Mouse (Mus musculus) thymus, adult 2 months (tissue): ENCODE data around the gene Fpgs. TPM values are rescaled to one million over a fixed set of nuclear protein-coding genes. Genes with fewer than 3 reads are reported as not detected.

Experiments
- DNase-seq: peaks from one replicate; pipeline ENCODE4 v3.0.0; 2021
- H3K27ac ChIP-seq: fragments of 200-500 bp; 2 replicates; pipeline ENCODE4 v1.5.1; 2012; ENCODE audit warnings: low read length, control low read depth; ENCODE audit not compliant: control insufficient read depth, insufficient read depth
- H3K27me3 ChIP-seq: fragments of 200-500 bp; 2 replicates; pipeline ENCODE4 v1.6.1; 2012; ENCODE audit warnings: mild to moderate bottlenecking, low read length, moderate library complexity, mixed read lengths; ENCODE audit not compliant: control insufficient read depth, insufficient read depth
- H3K36me3 ChIP-seq: fragments of 200-500 bp; 2 replicates; pipeline ENCODE4 v1.6.1; 2012; ENCODE audit warnings: mild to moderate bottlenecking, low read length, moderate library complexity; ENCODE audit not compliant: control insufficient read depth, insufficient read depth
- H3K4me1 ChIP-seq: fragments of 200-500 bp; replicated peaks from 2 replicates; pipeline ENCODE4 v1.6.1; 2012; ENCODE audit warnings: low read length; ENCODE audit not compliant: control insufficient read depth, insufficient read depth
- H3K4me3 ChIP-seq: fragments of 200-500 bp; 2 replicates; pipeline ENCODE4 v1.5.1; 2012; ENCODE audit warnings: mild to moderate bottlenecking, low read length, control low read depth, moderate library complexity; ENCODE audit not compliant: control insufficient read depth, insufficient read depth
- CTCF ChIP-seq: fragments of 200-500 bp; IDR thresholded peaks from 2 replicates; pipeline ENCODE4 v1.5.1; 2012; ENCODE audit warnings: mild to moderate bottlenecking, control low read depth, low read length, moderate library complexity, borderline replicate concordance; ENCODE audit not compliant: control insufficient read depth, poor library complexity, insufficient read depth; ENCODE audit errors: extremely low read depth
- POLR2A ChIP-seq: fragments of 200-500 bp; IDR thresholded peaks from 2 replicates; pipeline ENCODE4 v1.6.1; 2012; ENCODE audit warnings: mild to moderate bottlenecking, low read length, control low read depth, moderate library complexity; ENCODE audit not compliant: control insufficient read depth, poor library complexity, insufficient read depth; ENCODE audit errors: extremely low read depth
- WGBS: fragments of 180-500 bp; shearing (Covaris S2); methylation state at CpG from one replicate; pipeline ENCODE4 v1.1.7; 2018; 5-methylcytosine and 5-hydroxymethylcytosine counted together
- polyA plus RNA-seq: library from polyadenylated mRNA; depleted of rRNA; stranded (reverse); fragments of >200 nt; gene quantifications from 2 replicates; pipeline ENCODE4 v1.2.3, GENCODE M21; 2012

Fpgs gene
- polyA plus RNA-seq, 1 experiment, result 61.8 TPM

- Histone ChIP-seq H3K4me1 (no peaks in the 10 kb centered on the region), H3K4me3 (no peak overlapping the region), H3K36me3 (peaks cover 44% of the 10 kb centered on the region), H3K27ac (no peak overlapping the region), H3K27me3 (no peaks in the 10 kb centered on the region)
- no peak for DNase-seq
- TF ChIP-seq POLR2A (no peak), CTCF (no peak)
- WGBS, result 90% methylated on average over 15 of the region's 15 CpGs
These were observed 40.5 kb upstream of the Fpgs start for GRCm38 (mm10) chr2:32744272-32744982.

GRCm38 (mm10) chr2:32742173-32742531 is 38.2 kb upstream of the Fpgs start:
- 92% methylated on average over 18 of the region's 18 CpGs for WGBS
- DNase-seq, result no peak
- no peaks in the 10 kb centered on the region for H3K4me1 ChIP-seq
- TF ChIP-seq CTCF, result no peak
- no peak for TF ChIP-seq POLR2A
- no peak overlapping the region for H3K27ac ChIP-seq
- no peaks in the 10 kb centered on the region for H3K27me3 ChIP-seq
- H3K36me3 ChIP-seq, result peaks cover 33% of the 10 kb centered on the region
- H3K4me3 ChIP-seq, result no peak overlapping the region

DNA sequence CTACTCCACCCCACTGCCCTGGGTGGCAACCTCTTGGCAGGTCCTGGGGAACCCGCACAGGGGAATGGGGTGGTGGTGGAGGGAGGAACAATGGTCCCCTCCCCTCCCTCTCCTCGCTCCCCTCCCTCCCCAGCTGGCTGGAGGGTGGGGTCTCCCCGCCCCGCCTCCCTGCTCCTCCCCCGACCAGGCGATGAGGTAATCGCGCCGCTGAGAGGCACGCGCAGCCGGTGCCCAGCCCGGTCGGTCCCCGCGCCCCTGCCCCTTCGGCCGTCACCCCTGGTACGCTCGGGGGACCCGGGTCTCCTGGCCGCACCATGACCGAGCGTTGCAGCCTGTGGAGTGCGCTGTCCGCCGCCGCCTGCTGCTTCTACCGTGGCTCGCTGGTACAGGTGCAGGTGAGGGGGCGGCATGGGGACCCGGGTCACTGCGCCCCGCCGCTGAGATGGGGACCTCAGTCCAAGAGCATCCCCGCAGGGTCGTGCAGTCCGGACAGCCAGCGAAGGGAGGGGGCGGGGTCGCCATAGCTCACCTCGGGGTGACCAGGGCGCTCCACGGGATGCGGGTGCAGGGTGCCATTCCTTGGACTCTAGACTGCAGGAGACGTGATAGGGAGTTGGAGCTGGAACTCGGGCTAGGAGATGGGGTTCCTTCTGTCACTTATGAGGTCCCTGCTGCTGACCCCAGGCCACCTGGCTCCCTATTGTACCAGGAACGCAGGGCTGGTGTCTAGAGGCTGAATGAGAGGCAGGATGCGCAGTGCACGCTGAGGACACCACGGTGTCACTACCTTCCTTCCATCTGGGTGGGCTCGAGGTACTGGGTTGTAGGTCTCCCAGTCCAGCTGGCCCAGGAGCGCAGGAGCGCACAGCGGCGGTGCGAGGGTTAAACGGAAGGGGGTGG is 37.6 kb upstream of the Fpgs start:
- WGBS, result 91% methylated on average over 58 of the region's 58 CpGs
- Histone ChIP-seq H3K27ac (no peak overlapping the region), H3K27me3 (no peaks in the 10 kb centered on the region), H3K4me1 (no peaks in the 10 kb centered on the region), H3K4me3 (no peak overlapping the region), H3K36me3 (peaks cover 27% of the 10 kb centered on the region)
- DNase-seq, result no peak
- no peak for TF ChIP-seq CTCF
- TF ChIP-seq POLR2A, result no peak

GRCm38 (mm10) chr2:32740916-32741272 is 36.9 kb upstream of the Fpgs start, which contains the start of gene 6330409D20Rik:
6330409D20Rik (minus strand) TSS chr2:32741016.
- no peak for TF ChIP-seq CTCF
- TF ChIP-seq POLR2A, result no peak
- Histone ChIP-seq H3K27me3 (no peaks in the 10 kb centered on the region), H3K4me1 (no peaks in the 10 kb centered on the region), H3K27ac (no peak within 1 kb of the TSS), H3K4me3 (no peak within 1 kb of the TSS), H3K36me3 (peaks cover 21% of the 10 kb centered on the region)
- DNase-seq, result no peak
- WGBS, result 88% methylated on average over 11 of the region's 11 CpGs

DNA sequence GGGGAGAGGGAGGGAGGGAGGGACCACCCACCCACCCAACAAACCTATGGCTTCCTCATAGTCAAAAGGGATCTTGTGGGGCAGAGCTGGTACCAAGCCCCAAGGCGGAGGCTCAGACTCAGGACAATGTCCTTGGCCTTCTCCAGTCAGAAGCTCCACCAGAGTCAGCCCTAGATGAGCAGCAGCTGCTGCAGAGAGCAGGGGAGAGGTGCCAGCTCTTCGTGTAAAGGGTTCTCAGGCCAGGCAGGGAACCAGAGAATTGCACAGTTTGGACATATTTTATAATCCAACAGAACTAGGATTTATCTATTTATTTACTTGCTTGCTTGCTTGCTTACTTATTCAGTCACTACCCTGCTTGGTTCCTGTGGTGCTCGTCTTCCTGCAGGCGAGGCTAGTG is 35.4 kb upstream of the Fpgs start:
- TF ChIP-seq POLR2A (no peak), CTCF (no peak)
- H3K4me1 ChIP-seq, result no peaks in the 10 kb centered on the region
- peaks cover 9% of the 10 kb centered on the region for H3K36me3 ChIP-seq
- DNase-seq, result no peak
- no peaks in the 10 kb centered on the region for H3K27me3 ChIP-seq
- H3K4me3 ChIP-seq, result no peak overlapping the region
- no peak overlapping the region for H3K27ac ChIP-seq
- 95% methylated on average over 4 of the region's 4 CpGs for WGBS

GRCm38 (mm10) chr2:32737008-32737407 is 33.1 kb upstream of the Fpgs start:
- TF ChIP-seq POLR2A (no peak), CTCF (no peak)
- peaks cover 9% of the 10 kb centered on the region for H3K36me3 ChIP-seq
- WGBS, result 86% methylated on average over 6 of the region's 6 CpGs
- no peaks in the 10 kb centered on the region for H3K27me3 ChIP-seq
- no peak for DNase-seq
- no peak overlapping the region for H3K27ac ChIP-seq
- no peaks in the 10 kb centered on the region for H3K4me1 ChIP-seq
- H3K4me3 ChIP-seq, result no peak overlapping the region
